Mouse (Mus musculus) embryonic facial prominence, embryonic 12.5 days (tissue): Measurements from ENCODE around the gene Cyp4a14. TPM values are rescaled to one million over a fixed set of nuclear protein-coding genes. Genes with fewer than 3 reads are reported as not detected.
"Not testable (repeated sequence)": the region's sequence is repeated elsewhere in the genome, so short reads cannot be mapped to it uniquely, and the experiment has no call there.

Experiments
- ATAC-seq: fragments of 200-750 bp; cut with Nextera tagmentation; 2 replicates; pipeline ENCODE4 v1.8.0; 2017; ENCODE audit not compliant: insufficient number of reproducible peaks, insufficient read depth, low FRiP score, low TSS enrichment
- H3K27ac ChIP-seq: fragments of 300-500 bp; sonication (generic); 2 replicates; pipeline ENCODE4 v1.5.1; 2016; ENCODE audit warnings: mild to moderate bottlenecking
- H3K27me3 ChIP-seq: fragments of 300-500 bp; sonication (generic); 2 replicates; pipeline ENCODE4 v1.6.1; 2016; ENCODE audit warnings: mild to moderate bottlenecking, moderate library complexity
- H3K36me3 ChIP-seq: fragments of 300-500 bp; sonication (generic); 2 replicates; pipeline ENCODE4 v1.6.1; 2016; ENCODE audit warnings: mild to moderate bottlenecking
- H3K4me1 ChIP-seq: fragments of 300-500 bp; sonication (generic); 2 replicates; pipeline ENCODE4 v1.6.1; 2016
- H3K4me2 ChIP-seq: fragments of 300-500 bp; sonication (generic); replicated peaks from 2 replicates; pipeline ENCODE4 v1.6.1; 2016; ENCODE audit warnings: mild to moderate bottlenecking, moderate library complexity
- H3K4me3 ChIP-seq: fragments of 300-500 bp; sonication (generic); 2 replicates; pipeline ENCODE4 v1.5.1; 2016; ENCODE audit warnings: mild to moderate bottlenecking
- H3K9ac ChIP-seq: fragments of 300-500 bp; sonication (generic); 2 replicates; pipeline ENCODE4 v1.6.1; 2016; ENCODE audit warnings: mild to moderate bottlenecking, moderate library complexity
- H3K9me3 ChIP-seq: fragments of 300-500 bp; sonication (generic); 2 replicates; pipeline ENCODE4 v1.6.1; 2016; ENCODE audit warnings: mild to moderate bottlenecking, moderate library complexity
- WGBS: fragments of 180-500 bp; shearing (Covaris S2); methylation state at CpG from one replicate; pipeline ENCODE4 v1.1.7; 2016; 5-methylcytosine and 5-hydroxymethylcytosine counted together
- polyA plus RNA-seq: library from polyadenylated mRNA; unstranded; fragments of >200 nt; fragmentation: Nextera tagmentation; extraction: Ambion mirVana; gene quantifications from 2 replicates; pipeline ENCODE4 v1.2.1, GENCODE M21; 2016

Gene Cyp4a14
- polyA plus RNA-seq = not detected in 2 replicates

- no peak within 1 kb of the TSS for H3K9ac ChIP-seq
- H3K27ac ChIP-seq = no peak within 1 kb of the TSS
- H3K9me3 ChIP-seq = no peaks in the 10 kb centered on the region
- H3K4me3 ChIP-seq = no peak within 1 kb of the TSS
- no peak for ATAC-seq
- no peak within 1 kb of the TSS for H3K4me2 ChIP-seq
- no peaks in the 10 kb centered on the region for H3K4me1 ChIP-seq
- WGBS = 87% methylated on average over 1 of the region's 1 CpGs
- H3K27me3 ChIP-seq = no peaks in the 10 kb centered on the region
- no peaks in the 10 kb centered on the region for H3K36me3 ChIP-seq
These were observed at the start of gene Cyp4a14 for GRCm38 (mm10) chr4:115496001-115496400. Gene Cyp4a14, minus strand, starts transcription at chr4:115496142.

DNA sequence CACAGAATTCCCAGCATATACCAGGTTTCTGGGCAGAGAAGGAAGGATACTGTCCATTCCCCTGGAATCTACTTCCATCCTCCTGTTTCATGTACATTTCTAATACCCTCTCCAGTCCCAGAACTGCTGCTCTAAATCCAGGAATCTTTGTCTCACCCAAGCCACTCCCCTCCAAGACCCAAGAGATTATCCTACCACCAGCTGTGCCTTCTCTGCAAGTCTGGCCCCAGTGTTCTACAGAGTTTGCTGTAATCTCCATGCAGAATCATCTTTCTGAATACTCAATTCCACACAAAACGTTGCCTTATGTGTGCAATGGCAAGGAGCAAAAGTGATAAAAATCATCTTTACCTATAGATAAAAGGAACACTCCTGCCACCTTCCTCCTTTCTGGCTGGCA, 49.2 kb upstream of the Cyp4a14 start:
- Histone ChIP-seq H3K4me1 (no peaks in the 10 kb centered on the region), H3K27me3 (no peaks in the 10 kb centered on the region), H3K27ac (no peak overlapping the region), H3K9ac (no peak overlapping the region), H3K4me3 (no peak overlapping the region), H3K9me3 (no peaks in the 10 kb centered on the region), H3K4me2 (no peak overlapping the region), H3K36me3 (no peaks in the 10 kb centered on the region)
- 47% methylated on average over 1 of the region's 1 CpGs for WGBS
- ATAC-seq = no peak

- Histone ChIP-seq H3K27me3 (no peaks in the 10 kb centered on the region), H3K4me2 (no peak overlapping the region), H3K27ac (no peak overlapping the region), H3K36me3 (no peaks in the 10 kb centered on the region), H3K9me3 (no peaks in the 10 kb centered on the region), H3K4me3 (no peak overlapping the region), H3K9ac (no peak overlapping the region), H3K4me1 (no peaks in the 10 kb centered on the region)
- 92% methylated on average over 2 of the region's 2 CpGs for WGBS
- ATAC-seq = no peak
These were observed 25.8 kb upstream of the Cyp4a14 start for GRCm38 (mm10) chr4:115521766-115522165.

DNA sequence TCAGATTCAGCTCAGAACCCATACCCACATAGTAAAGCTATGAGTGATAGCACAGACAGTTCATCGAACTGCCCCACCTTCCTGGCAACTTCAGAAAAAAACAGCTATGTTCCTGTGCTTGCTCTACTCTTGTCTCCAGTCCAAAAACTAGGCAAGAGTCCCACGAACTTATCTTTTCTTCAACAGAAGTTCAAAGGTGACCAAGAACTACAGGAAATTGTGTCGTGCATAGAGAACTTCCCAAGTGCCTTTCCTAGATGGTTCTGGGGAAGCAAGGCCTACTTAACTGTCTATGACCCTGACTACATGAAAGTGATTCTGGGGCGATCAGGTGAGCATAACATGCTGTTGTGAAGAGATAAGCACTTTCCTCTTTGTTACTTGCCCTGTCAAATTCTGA, 23.5 kb upstream of the Cyp4a14 start:
- Histone ChIP-seq H3K9ac (no peak overlapping the region), H3K27ac (no peak overlapping the region), H3K9me3 (no peaks in the 10 kb centered on the region), H3K4me1 (no peaks in the 10 kb centered on the region), H3K4me2 (no peak overlapping the region), H3K4me3 (no peak overlapping the region), H3K36me3 (no peaks in the 10 kb centered on the region), H3K27me3 (no peaks in the 10 kb centered on the region)
- WGBS = 80% methylated on average over 4 of the region's 4 CpGs
- no peak for ATAC-seq

- H3K27ac ChIP-seq, H3K9ac ChIP-seq, H3K4me2 ChIP-seq, H3K4me3 ChIP-seq, H3K36me3 ChIP-seq, ATAC-seq, H3K27me3 ChIP-seq, H3K9me3 ChIP-seq, H3K4me1 ChIP-seq: not testable (repeated sequence)
- WGBS = 91% methylated on average over 5 of the region's 5 CpGs
These were observed 22.1 kb upstream of the Cyp4a14 start, which contains the start of gene Cyp4a10 for GRCm38 (mm10) chr4:115518000-115518399. Gene Cyp4a10, plus strand, starts transcription at chr4:115518264.

- H3K4me3 ChIP-seq, H3K9ac ChIP-seq, ATAC-seq, H3K27me3 ChIP-seq, H3K4me1 ChIP-seq, H3K4me2 ChIP-seq, H3K27ac ChIP-seq, H3K9me3 ChIP-seq, H3K36me3 ChIP-seq: not testable (repeated sequence)
These were observed 18.0 kb upstream of the Cyp4a14 start for GRCm38 (mm10) chr4:115513964-115514363.

DNA sequence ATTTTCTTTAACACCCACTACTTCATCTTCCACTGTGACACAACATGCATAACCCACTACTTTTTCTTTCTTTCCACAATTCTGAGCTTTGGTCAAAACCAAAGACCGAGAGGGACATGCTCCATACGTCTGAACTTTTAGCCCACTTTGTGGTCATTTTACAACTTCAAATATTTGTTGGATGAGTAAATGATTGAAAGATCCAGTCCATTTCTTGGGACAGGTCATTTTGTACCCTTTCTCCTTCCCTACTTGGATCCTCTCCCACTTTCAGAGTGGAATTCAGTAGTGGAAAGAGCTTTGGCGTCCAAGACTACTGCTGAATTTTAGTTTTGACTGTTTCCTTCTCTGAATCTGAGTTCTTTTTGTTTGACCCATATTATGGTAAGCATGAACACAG, 1.5 kb upstream of the Cyp4a14 start:
- ATAC-seq = no peak
- 85% methylated on average over 3 of the region's 3 CpGs for WGBS

GRCm38 (mm10) chr4:115481006-115481652, 14.8 kb downstream of the Cyp4a14 start:
- no peaks in the 10 kb centered on the region for H3K4me1 ChIP-seq
- H3K4me3 ChIP-seq = no peak overlapping the region
- no peak for ATAC-seq
- WGBS = 74% methylated on average over 6 of the region's 6 CpGs
- H3K36me3 ChIP-seq = no peaks in the 10 kb centered on the region
- H3K4me2 ChIP-seq = no peak overlapping the region
- no peaks in the 10 kb centered on the region for H3K27me3 ChIP-seq
- no peak overlapping the region for H3K9ac ChIP-seq
- no peaks in the 10 kb centered on the region for H3K9me3 ChIP-seq
- no peak overlapping the region for H3K27ac ChIP-seq

More for the DNA sequence above, 1.5 kb upstream of the Cyp4a14 start:
- Histone ChIP-seq H3K36me3 (no peaks in the 10 kb centered on the region), H3K27me3 (no peaks in the 10 kb centered on the region), H3K4me1 (no peaks in the 10 kb centered on the region), H3K9ac (no peak overlapping the region), H3K9me3 (no peaks in the 10 kb centered on the region), H3K27ac (no peak overlapping the region), H3K4me3 (no peak overlapping the region), H3K4me2 (no peak overlapping the region)

DNA sequence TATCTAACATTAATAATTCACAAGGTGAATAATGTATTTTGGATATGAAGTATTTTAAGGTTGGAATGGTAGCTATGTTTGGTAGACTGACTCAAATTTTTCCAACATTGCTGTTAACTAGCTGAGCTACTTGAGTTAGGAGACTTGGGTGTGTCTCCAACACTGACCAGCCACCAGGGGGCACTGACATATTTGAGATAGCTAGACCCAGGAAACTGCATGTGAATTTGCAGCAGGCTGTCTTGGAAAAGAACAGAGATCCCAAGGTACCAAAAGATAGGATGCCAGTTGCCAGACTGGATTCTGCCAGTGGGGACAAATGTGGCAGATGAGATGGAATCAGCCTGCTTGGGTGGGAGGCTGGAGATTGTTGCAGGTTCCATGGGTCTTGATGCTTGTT, 19.9 kb downstream of the Cyp4a14 start:
- H3K4me2 ChIP-seq, H3K36me3 ChIP-seq, H3K27ac ChIP-seq, H3K4me1 ChIP-seq, H3K9me3 ChIP-seq, H3K9ac ChIP-seq, ATAC-seq, H3K27me3 ChIP-seq, H3K4me3 ChIP-seq: not testable (repeated sequence)

GRCm38 (mm10) chr4:115473585-115473984, 22.4 kb downstream of the Cyp4a14 start:
- 73% methylated on average over 3 of the region's 3 CpGs for WGBS
- not testable (repeated sequence) for ATAC-seq

DNA sequence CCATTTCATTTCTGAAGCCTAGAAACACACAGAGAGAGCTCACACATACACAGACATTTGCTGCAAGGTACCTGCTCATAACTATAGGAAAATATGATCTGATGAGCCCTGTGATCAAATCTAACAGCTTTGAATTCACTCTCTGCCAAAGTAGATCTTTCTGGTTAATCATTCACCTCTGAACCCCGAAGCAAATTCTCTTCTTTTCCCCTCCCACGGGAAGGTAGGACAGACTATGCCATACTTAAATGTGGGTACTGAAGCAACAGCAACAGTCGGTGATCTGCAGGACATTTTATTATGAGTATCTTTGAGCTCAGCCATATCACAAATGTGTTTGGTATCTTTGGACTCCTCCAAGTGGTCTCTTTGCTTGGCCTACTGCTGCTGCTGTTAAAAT, 43.6 kb downstream of the Cyp4a14 start, which contains the start of gene Cyp4a30b:
TSS of gene Cyp4a30b (plus strand) at position 301 of the 400 bp plus-strand sequence.
- 73% methylated on average over 3 of the region's 3 CpGs for WGBS
- Histone ChIP-seq H3K4me1 (no peaks in the 10 kb centered on the region), H3K27me3 (no peaks in the 10 kb centered on the region), H3K27ac (no peak within 1 kb of the TSS), H3K9ac (no peak within 1 kb of the TSS), H3K36me3 (no peaks in the 10 kb centered on the region), H3K9me3 (no peaks in the 10 kb centered on the region), H3K4me2 (no peak within 1 kb of the TSS), H3K4me3 (no peak within 1 kb of the TSS)
- ATAC-seq = no peak

More at GRCm38 (mm10) chr4:115473585-115473984, 22.4 kb downstream of the Cyp4a14 start:
- not testable (repeated sequence) for H3K9ac ChIP-seq, H3K36me3 ChIP-seq, H3K9me3 ChIP-seq, H3K4me1 ChIP-seq, H3K27me3 ChIP-seq, H3K4me3 ChIP-seq, H3K27ac ChIP-seq, H3K4me2 ChIP-seq

DNA sequence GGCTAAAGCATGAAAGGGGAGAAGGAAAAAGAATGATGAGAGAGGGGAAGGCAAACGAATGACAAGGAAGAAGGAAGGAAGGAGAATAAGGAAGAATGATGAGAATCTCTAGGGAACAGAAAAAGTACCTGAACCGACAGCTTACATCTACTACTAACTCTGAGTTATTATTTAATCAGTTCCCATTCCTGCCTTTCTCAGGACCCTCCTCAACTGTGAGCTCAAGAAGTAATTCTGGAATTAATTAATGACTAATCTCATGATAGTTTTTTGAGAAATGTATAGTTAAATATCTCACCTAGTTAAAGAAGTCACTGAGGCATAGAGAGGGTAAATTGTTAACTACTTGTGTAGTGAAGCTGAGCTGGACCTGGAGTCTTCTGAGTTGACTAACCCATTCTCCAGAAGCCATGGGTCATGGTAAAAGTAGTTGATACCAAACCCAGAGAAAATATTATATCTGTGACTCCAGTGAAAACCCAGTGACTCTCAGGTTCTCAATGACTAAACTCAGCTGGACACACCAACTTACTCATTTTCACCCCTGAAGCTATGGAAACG, 45.3 kb downstream of the Cyp4a14 start:
- Histone ChIP-seq H3K9me3 (no peaks in the 10 kb centered on the region), H3K27ac (no peak overlapping the region), H3K4me1 (no peaks in the 10 kb centered on the region), H3K4me3 (no peak overlapping the region), H3K4me2 (no peak overlapping the region), H3K36me3 (no peaks in the 10 kb centered on the region), H3K9ac (no peak overlapping the region), H3K27me3 (no peaks in the 10 kb centered on the region)
- 71% methylated on average over 3 of the region's 3 CpGs for WGBS
- no peak for ATAC-seq
